In genomic region chr4:149066672-149067551, GRCm38 (mm10) we compare ENCODE assay signal across 9 mouse cellular contexts. TPM values are rescaled to one million over a fixed set of nuclear protein-coding genes. Genes with fewer than 3 reads are reported as not detected.
A peak's percentile ranks its signal among the peaks of the same experiment; 100 is the strongest.
DNase-seq lines count a peak whose midpoint lies in the region; ATAC-seq and TF ChIP-seq lines count a peak whose summit lies in the region.
"Had no signal": no experiment of that assay in that cellular context is flagged by ENCODE, and none has a peak within 500 bp of the region (broad histone marks: within the 10 kb centered on the region; RNA-seq: fewer than 3 reads in every experiment).

No protein-coding gene starts in this region.

- no peak overlapping the region for H3K4me2 ChIP-seq in hindbrain, postnatal 0 days (ENCODE audit: low read depth, low read length)
- H3K4me2 ChIP-seq in stomach, postnatal 0 days (replicated peaks; ENCODE audit: low read depth) = no peak overlapping the region
- H3K4me2 ChIP-seq: limb, embryonic 12.5 days had no signal

- peak; percentile 44 for TF ChIP-seq CTCF in left cerebral cortex, adult 2 months (IDR thresholded peaks at IDR 0.05)
- TF ChIP-seq CTCF in brain, embryonic 14.5 days (IDR thresholded peaks at IDR 0.05; ENCODE audit: borderline replicate concordance, extremely low read depth, insufficient read depth, insufficient read length) = peak; percentile 61
- TF ChIP-seq CTCF in hindbrain, postnatal 0 days (IDR thresholded peaks at IDR 0.05; ENCODE audit: low read depth) = peak; percentile 74
- peak; percentile 70 for TF ChIP-seq CTCF in stomach, postnatal 0 days (IDR thresholded peaks at IDR 0.05; ENCODE audit: low read depth)

- no peaks in the 10 kb centered on the region for H3K4me1 ChIP-seq in hindbrain, postnatal 0 days (ENCODE audit: insufficient read depth, low read length)
- H3K4me1 ChIP-seq in stomach, postnatal 0 days (replicated peaks; ENCODE audit: control insufficient read depth, insufficient read depth) = no peaks in the 10 kb centered on the region

- H3K27me3 ChIP-seq in hindbrain, postnatal 0 days (ENCODE audit: insufficient read depth, low read length) = no peaks in the 10 kb centered on the region
- H3K27me3 ChIP-seq in stomach, postnatal 0 days (ENCODE audit: control insufficient read depth, insufficient read depth, low read length) = no peaks in the 10 kb centered on the region

- H3K36me3 ChIP-seq in hindbrain, postnatal 0 days (ENCODE audit: insufficient read depth, low read length) = no peaks in the 10 kb centered on the region
- no peaks in the 10 kb centered on the region for H3K36me3 ChIP-seq in stomach, postnatal 0 days (ENCODE audit: control insufficient read depth, insufficient read depth, low read length)

- H3K9me3 ChIP-seq in hindbrain, postnatal 0 days (ENCODE audit: low read length) = no peaks in the 10 kb centered on the region
- H3K9me3 ChIP-seq in stomach, postnatal 0 days (ENCODE audit: control insufficient read depth, low read length) = no peaks in the 10 kb centered on the region
- H3K9me3 ChIP-seq: limb, embryonic 12.5 days had no signal

- peak; percentile 80 for ATAC-seq in hindbrain, postnatal 0 days
- peak; percentile 33; the same call in 1 of the 2 replicates for ATAC-seq in stomach, postnatal 0 days (ENCODE audit: low FRiP score, low TSS enrichment)

- no peak overlapping the region for H3K9ac ChIP-seq in hindbrain, postnatal 0 days (replicated peaks; ENCODE audit: low read length)
- no peak overlapping the region for H3K9ac ChIP-seq in stomach, postnatal 0 days (ENCODE audit: low read length)
- H3K9ac ChIP-seq: limb, embryonic 12.5 days had no signal

- WGBS in hindbrain, postnatal 0 days = 77% methylated on average over 22 of the region's 22 CpGs
- WGBS in stomach, postnatal 0 days = 77% methylated on average over 22 of the region's 22 CpGs

- no peak overlapping the region for H3K4me3 ChIP-seq in left cerebral cortex, adult 2 months
- no peak overlapping the region for H3K4me3 ChIP-seq in hindbrain, postnatal 0 days (ENCODE audit: low read length)
- H3K4me3 ChIP-seq in stomach, postnatal 0 days (ENCODE audit: low read depth, low read length) = no peak overlapping the region
- H3K4me3 ChIP-seq: limb, embryonic 12.5 days had no signal

- TF ChIP-seq EP300 in stomach, postnatal 0 days (optimal IDR thresholded peaks at IDR 0.05) = no peak

- no peak overlapping the region for H3K27ac ChIP-seq in left cerebral cortex, adult 2 months
- H3K27ac ChIP-seq in hindbrain, postnatal 0 days = no peak overlapping the region
- no peak overlapping the region for H3K27ac ChIP-seq in stomach, postnatal 0 days (replicated peaks)
- H3K27ac ChIP-seq: limb, embryonic 12.5 days had no signal

- intact Hi-C loops in left cerebral cortex, adult 2 months (cut with DNase I) = no loop called here
- intact Hi-C loops in left cerebral cortex, postnatal 10 days (cut with DNase I) = no loop called here

- DNase-seq in left cerebral cortex, adult 2 months (ENCODE audit: extremely low spot score in 1 of 2, low spot score in 2 of 2) = peak in 1 of 2 experiments; percentile 21
- DNase-seq in left cerebral cortex, postnatal 10 days (ENCODE audit: extremely low spot score in 1 of 2, low spot score in 2 of 2) = no peak
- DNase-seq in brain, embryonic 14.5 days (ENCODE audit: low read depth) = peak; percentile 70
- DNase-seq in hindbrain, postnatal 0 days (ENCODE audit: low spot score) = peak; percentile 64
- DNase-seq in stomach, postnatal 0 days (ENCODE audit: low spot score) = no peak
- DNase-seq in embryo, embryonic 9.5 days (ENCODE audit: extremely low spot score) = no peak
- no peak for DNase-seq in adipocyte (ENCODE audit: low spot score)

- TF ChIP-seq POLR2A in brain, embryonic 14.5 days (IDR thresholded peaks at IDR 0.05; ENCODE audit: borderline replicate concordance, extremely low read depth, insufficient read depth, insufficient read length, poor library complexity, severe bottlenecking) = no peak

RNA-seq across cellular contexts. Expression of gene Pex14, which starts 32.8 kb away (rescaled TPM):
- total RNA-seq in left cerebral cortex, adult 2 months (2021) = 10 to 100 TPM; 49.3 to 50.4 TPM
- total RNA-seq in left cerebral cortex, postnatal 10 days (2021) = 10 to 100 TPM; 34.8 to 36.9 TPM
- polyA plus RNA-seq in brain, embryonic 14.5 days (2012; rRNA removed) = 27.8 and 35.1 TPM in 2 replicates
- total RNA-seq in hindbrain, postnatal 0 days (2014; rRNA removed) = 70.4 and 81.7 TPM in 2 replicates
- polyA plus RNA-seq in hindbrain, postnatal 0 days (2015; fragmentation: Nextera tagmentation; extraction: Ambion mirVana) = 62.1 and 62.9 TPM in 2 replicates
- polyA plus RNA-seq in stomach, postnatal 0 days (2015; fragmentation: Nextera tagmentation; extraction: Ambion mirVana) = 39.7 and 42.9 TPM in 2 replicates

RNA-seq across cellular contexts. Expression of gene Dffa, which starts 37.0 kb away (rescaled TPM):
- 10 to 100 TPM; 62.2 to 69.7 TPM for total RNA-seq in left cerebral cortex, adult 2 months (2021)
- total RNA-seq in left cerebral cortex, postnatal 10 days (2021) = 10 to 100 TPM; 55.8 to 62.7 TPM
- 28.3 and 28.5 TPM in 2 replicates for polyA plus RNA-seq in brain, embryonic 14.5 days (2012; rRNA removed)
- 11.4 and 16.6 TPM in 2 replicates for total RNA-seq in hindbrain, postnatal 0 days (2014; rRNA removed)
- polyA plus RNA-seq in hindbrain, postnatal 0 days (2015; fragmentation: Nextera tagmentation; extraction: Ambion mirVana) = 22.9 and 26.9 TPM in 2 replicates
- polyA plus RNA-seq in stomach, postnatal 0 days (2015; fragmentation: Nextera tagmentation; extraction: Ambion mirVana) = 20.1 and 21.7 TPM in 2 replicates

RNA-seq across cellular contexts. Expression of gene Cort, which starts 59.7 kb away (rescaled TPM):
- 10 to 100 TPM; 12.6 to 14.1 TPM for total RNA-seq in left cerebral cortex, adult 2 months (2021)
- total RNA-seq in left cerebral cortex, postnatal 10 days (2021) = 10 to 100 TPM; 11.6 to 13.4 TPM
- 0.11 and 0.46 TPM in 2 replicates for polyA plus RNA-seq in brain, embryonic 14.5 days (2012; rRNA removed)
- 2.7 TPM in 1 of 2 replicates, not detected in the other for total RNA-seq in hindbrain, postnatal 0 days (2014; rRNA removed)
- 0.38 and 0.93 TPM in 2 replicates for polyA plus RNA-seq in hindbrain, postnatal 0 days (2015; fragmentation: Nextera tagmentation; extraction: Ambion mirVana)
- polyA plus RNA-seq in stomach, postnatal 0 days (2015; fragmentation: Nextera tagmentation; extraction: Ambion mirVana) = not detected in 2 replicates
- polyA plus RNA-seq: embryonic facial prominence, embryonic 11.5 days had no signal

Comparison
In these comparisons a context has a peak if more than half of its experiments do, and no peak if none do; other contexts are left out.
1. DNase-seq: peak in brain, embryonic 14.5 days (single experiment) and hindbrain, postnatal 0 days (single experiment); none in left cerebral cortex, postnatal 10 days (0 of 2), stomach, postnatal 0 days (single experiment), embryo, embryonic 9.5 days (single experiment) and adipocyte (single experiment).
2. Peak in every context shown above with its lines, with median percentiles within 50 percentile points of each other: CTCF ChIP-seq.